Mouse (Mus musculus) ES-Bruce4 (cell line): ENCODE data around the gene Ostc. TPM values are rescaled to one million over a fixed set of nuclear protein-coding genes. Genes with fewer than 3 reads are reported as not detected.

Source experiments
- H3K27ac ChIP-seq: 2 replicates; pipeline ENCODE4 v1.5.1; 2012; ENCODE audit warnings: low read length, inconsistent platforms; ENCODE audit not compliant: insufficient read depth
- H3K27me3 ChIP-seq: 2 replicates; pipeline ENCODE4 v1.6.1; 2012; ENCODE audit warnings: mild to moderate bottlenecking, low read length, inconsistent platforms; ENCODE audit not compliant: control insufficient read depth, poor library complexity, insufficient read depth, severe bottlenecking
- H3K36me3 ChIP-seq: 2 replicates; pipeline ENCODE4 v1.6.1; 2012; ENCODE audit warnings: inconsistent platforms, mild to moderate bottlenecking, low read length, moderate library complexity; ENCODE audit not compliant: control insufficient read depth, poor library complexity, insufficient read depth, severe bottlenecking
- H3K4me1 ChIP-seq: one replicate; pipeline ENCODE4 v1.8.1; 2011; ENCODE audit warnings: low read length; ENCODE audit not compliant: control insufficient read depth, insufficient read depth
- H3K4me3 ChIP-seq: 2 replicates; pipeline ENCODE4 v1.5.1; 2011; ENCODE audit warnings: low read depth, mild to moderate bottlenecking, low read length
- H3K9ac ChIP-seq: 2 replicates; pipeline ENCODE4 v1.6.1; 2012; ENCODE audit warnings: low read depth, mild to moderate bottlenecking, inconsistent platforms; ENCODE audit not compliant: poor library complexity, severe bottlenecking
- H3K9me3 ChIP-seq: replicated peaks from 2 replicates; pipeline ENCODE4 v1.6.1; 2012; ENCODE audit warnings: mild to moderate bottlenecking, low read length, inconsistent platforms; ENCODE audit not compliant: control insufficient read depth, poor library complexity, insufficient read depth, severe bottlenecking
- CTCF ChIP-seq: IDR thresholded peaks from one replicate; pipeline ENCODE4 v1.8.1; 2011; ENCODE audit warnings: low read depth, low read length
- EP300 ChIP-seq: IDR thresholded peaks from 2 replicates; pipeline ENCODE4 v1.6.1; 2011; ENCODE audit warnings: low read depth, low read length; ENCODE audit not compliant: insufficient read depth
- POLR2A ChIP-seq: IDR thresholded peaks from one replicate; pipeline ENCODE4 v1.8.1; 2011; ENCODE audit warnings: low read length; ENCODE audit not compliant: insufficient read depth
- polyA plus RNA-seq: library from polyadenylated mRNA; stranded (reverse); fragments of >200 nt; gene quantifications from 2 replicates; pipeline ENCODE4 v1.2.4, GENCODE M21; 2011; ENCODE audit warnings: low read depth; ENCODE audit not compliant: missing spikeins, insufficient read depth, insufficient read length

Ostc gene
- polyA plus RNA-seq: 170 and 180 TPM in 2 replicates

DNA sequence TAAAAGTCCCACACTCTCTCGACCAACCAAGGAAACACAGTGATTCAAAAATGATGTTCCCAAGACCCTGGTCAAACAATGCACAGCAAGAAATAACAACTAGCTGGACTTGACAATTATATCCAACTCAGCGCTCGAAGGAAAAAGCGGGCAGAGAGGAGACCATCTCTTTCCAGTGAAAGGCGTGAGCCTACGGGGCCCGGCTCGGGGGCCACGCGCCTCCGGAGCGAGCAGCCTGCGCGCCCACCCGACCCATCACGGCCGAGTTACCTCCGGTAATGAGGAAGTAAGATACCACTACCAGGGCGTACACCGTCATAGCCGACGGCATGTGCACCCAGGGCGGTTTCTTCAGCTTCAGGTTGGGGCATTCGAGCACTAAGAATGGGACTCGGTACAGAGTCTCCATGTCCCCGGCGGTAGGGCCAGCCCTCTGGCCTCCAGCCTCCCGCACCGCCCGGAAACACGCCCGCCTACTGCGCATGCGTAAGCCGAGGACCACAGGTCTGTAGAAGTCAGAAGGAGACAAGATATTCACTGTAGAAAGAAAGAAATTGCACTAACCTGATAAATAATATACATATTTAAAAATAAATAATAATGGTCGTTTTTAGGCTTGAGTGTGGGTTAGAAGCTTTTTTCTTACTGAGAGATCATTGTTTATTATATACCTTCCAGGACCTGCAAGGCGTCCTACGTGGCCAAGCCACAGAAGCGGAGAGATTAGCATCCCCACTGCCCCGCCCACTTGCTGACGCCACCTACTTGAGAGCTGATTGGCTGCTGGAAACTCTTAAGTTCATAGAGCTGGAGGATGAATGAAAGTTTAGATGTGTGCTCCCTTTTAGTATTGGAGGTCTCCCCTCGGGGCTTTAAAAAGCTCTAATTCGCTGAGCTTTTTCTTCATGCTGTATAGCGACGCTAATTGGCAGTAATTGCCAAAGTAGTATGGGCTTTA is at the start of gene Ostc:
Gene Ostc, minus strand, starts transcription at position 478 of the 958 bp plus-strand sequence.
- Histone ChIP-seq H3K36me3 (peaks cover 10% of the 10 kb centered on the region), H3K4me1 (peaks cover 5% of the 10 kb centered on the region), H3K27ac (no peak within 1 kb of the TSS), H3K4me3 (peak within 1 kb of the TSS; percentile 93), H3K9me3 (no peaks in the 10 kb centered on the region), H3K9ac (peak within 1 kb of the TSS; percentile 94), H3K27me3 (no peaks in the 10 kb centered on the region)
- TF ChIP-seq EP300 (0 out of 2 replicates have a peak, but pooled peaks have one; percentile 19), CTCF (no peak), POLR2A (peak; percentile 92)

DNA sequence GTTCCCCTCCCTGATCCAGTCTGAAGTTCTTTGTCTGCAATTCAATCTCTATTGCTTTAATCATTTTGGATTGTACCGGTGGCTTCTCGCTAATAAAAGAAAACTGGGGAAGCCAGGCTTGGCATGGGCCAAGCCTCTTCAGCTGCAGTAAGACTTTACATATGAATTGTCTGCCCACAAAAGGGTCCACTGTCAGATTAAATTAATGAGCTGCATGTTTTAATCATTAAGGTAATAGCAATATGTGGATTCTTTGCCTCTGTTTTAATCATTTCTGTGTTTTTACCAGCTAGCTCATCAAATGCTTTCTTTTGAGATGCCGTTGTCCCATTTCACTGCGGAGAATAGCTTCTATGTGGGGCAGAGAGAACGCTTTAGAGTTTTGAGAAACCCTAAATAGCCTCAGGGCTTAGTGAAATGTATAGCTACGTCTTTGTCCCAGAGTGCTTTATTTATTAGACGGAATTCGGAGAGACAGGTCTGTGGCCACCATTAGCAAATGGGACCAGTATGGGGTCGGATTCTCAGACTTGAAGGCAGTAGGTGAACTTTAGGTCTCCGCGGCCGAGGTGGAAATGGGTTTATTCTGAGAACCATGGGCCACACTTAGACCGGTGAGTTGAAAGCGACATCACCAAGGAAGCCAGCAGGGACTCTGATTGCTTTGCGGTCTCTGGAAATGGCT is 49.1 kb upstream of the Ostc start:
- Histone ChIP-seq H3K9ac (no peak overlapping the region), H3K27me3 (no peaks in the 10 kb centered on the region), H3K9me3 (no peaks in the 10 kb centered on the region), H3K36me3 (no peaks in the 10 kb centered on the region), H3K4me1 (no peaks in the 10 kb centered on the region), H3K4me3 (no peak overlapping the region), H3K27ac (no peak overlapping the region)
- no peak for TF ChIP-seq POLR2A
- TF ChIP-seq EP300: no peak
- TF ChIP-seq CTCF: no peak

DNA sequence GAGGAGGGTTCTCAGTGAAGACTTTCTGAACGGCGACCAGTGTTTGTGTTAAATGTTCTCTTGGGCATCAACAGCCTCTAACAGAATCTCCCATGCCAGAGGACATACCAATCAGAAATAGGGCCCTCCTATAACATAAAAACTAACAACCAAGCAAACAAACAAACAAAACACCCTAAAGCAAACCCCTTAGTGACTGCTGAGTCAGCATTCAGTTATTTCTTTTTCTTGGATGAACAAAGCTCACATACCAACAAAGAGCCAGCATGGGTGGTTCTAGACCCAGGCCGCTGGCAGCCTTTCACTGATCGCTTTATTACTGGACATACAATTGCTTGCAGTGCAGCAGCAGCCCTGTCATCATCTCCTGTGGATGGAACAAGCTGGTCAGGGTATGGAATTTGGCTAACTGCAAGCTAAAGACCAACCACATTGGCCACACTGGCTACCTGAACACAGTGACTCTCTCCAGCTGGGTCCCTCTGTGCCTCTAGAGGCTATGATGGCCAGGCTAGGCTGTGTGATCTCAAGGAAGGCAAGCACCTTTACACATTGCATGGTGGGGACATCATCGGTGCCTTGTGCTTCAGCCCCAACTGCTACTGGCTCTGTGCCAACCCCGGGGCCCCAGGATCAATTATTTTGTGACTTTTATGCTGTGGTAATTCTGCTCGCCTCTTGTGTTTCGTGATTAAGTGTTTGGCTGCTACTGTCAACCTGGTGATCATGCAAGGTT is 48.0 kb upstream of the Ostc start:
- TF ChIP-seq POLR2A: no peak
- no peak for TF ChIP-seq EP300
- no peak for TF ChIP-seq CTCF
- Histone ChIP-seq H3K9ac (no peak overlapping the region), H3K4me3 (no peak overlapping the region), H3K27ac (no peak overlapping the region), H3K4me1 (no peaks in the 10 kb centered on the region), H3K36me3 (no peaks in the 10 kb centered on the region), H3K9me3 (no peaks in the 10 kb centered on the region), H3K27me3 (no peaks in the 10 kb centered on the region)

DNA sequence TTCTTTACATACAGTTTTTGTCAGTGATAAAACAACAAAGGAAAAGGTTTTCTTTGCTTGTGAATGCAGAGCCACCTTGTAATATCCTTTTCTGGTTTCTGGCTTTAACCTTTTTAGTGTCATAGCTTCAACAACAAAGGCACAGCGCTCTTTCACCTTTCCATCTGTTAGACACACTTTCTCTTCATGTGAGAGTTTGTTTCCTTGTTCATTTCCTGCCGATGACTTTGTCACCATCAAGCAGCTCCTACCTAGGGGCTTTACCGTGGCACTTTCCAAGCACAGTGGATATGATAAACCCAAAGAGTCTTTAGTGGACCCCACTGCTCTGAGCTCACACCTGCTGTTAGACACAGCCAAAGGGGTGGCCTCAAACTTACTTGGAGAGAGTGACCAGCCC is 40.0 kb upstream of the Ostc start:
- no peaks in the 10 kb centered on the region for H3K9me3 ChIP-seq
- H3K27ac ChIP-seq: no peak overlapping the region
- no peak overlapping the region for H3K9ac ChIP-seq
- H3K27me3 ChIP-seq: no peaks in the 10 kb centered on the region
- H3K4me1 ChIP-seq: no peaks in the 10 kb centered on the region
- no peaks in the 10 kb centered on the region for H3K36me3 ChIP-seq
- no peak for TF ChIP-seq POLR2A
- no peak for TF ChIP-seq CTCF
- no peak for TF ChIP-seq EP300
- no peak overlapping the region for H3K4me3 ChIP-seq

DNA sequence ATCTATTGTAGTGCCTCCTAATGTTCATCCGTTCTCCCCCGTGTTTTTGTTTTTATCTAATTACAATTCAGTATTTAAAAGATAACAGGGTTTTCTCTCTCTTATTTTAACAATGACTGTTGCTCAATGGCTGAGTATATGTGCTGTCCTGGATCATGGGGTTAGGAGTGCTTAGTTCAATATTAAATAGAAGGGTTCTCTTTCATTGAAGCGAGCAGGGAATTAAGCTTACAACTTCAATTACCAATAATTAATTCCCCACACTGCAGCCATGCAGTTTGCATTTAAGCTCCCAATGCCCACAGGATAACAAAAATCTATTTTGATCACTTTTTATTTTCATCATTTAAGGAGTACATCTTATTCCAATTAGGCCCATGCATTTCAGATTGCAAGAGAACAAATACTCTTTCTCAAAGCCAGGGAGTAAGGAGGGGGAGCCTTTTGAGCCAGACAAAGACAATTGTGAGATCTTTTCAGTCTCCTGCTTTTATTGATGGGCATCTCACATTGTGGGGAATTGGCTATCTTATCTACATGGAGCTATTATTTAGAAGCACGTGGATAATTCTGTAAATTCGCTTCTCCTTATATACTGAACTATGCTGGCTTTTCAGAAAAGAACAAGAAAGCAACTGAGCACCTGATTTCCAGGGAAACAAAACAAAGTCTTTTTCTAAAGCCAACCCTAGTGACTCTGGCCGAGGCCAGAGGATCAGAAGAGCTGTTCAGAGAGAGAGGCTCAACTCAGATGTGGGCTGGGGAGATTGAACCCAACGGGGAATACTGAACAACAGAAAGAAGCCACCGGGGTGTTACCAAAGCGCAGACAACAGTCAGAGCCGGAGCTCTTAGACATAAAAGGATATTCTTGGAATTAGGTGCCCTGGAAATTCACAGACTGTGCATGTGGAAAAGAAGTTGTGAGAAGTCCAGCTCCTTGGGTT is 37.7 kb upstream of the Ostc start:
- no peaks in the 10 kb centered on the region for H3K9me3 ChIP-seq
- H3K4me3 ChIP-seq: no peak overlapping the region
- no peak overlapping the region for H3K27ac ChIP-seq
- no peaks in the 10 kb centered on the region for H3K36me3 ChIP-seq
- H3K9ac ChIP-seq: no peak overlapping the region
- H3K4me1 ChIP-seq: no peaks in the 10 kb centered on the region
- no peaks in the 10 kb centered on the region for H3K27me3 ChIP-seq
- TF ChIP-seq CTCF: no peak
- no peak for TF ChIP-seq POLR2A
- TF ChIP-seq EP300: no peak
